Mouse (Mus musculus) bone marrow macrophage, adult 2 months (primary cell): ENCODE results near the gene Pax8.

Experiments used
- CTCF ChIP-seq: IDR thresholded peaks from 2 replicates; pipeline ENCODE4 v1.5.1; 2012; ENCODE audit warnings: low read depth, mild to moderate bottlenecking, low read length, moderate library complexity
- POLR2A ChIP-seq: IDR thresholded peaks from 2 replicates; pipeline ENCODE4 v1.6.1; 2012; ENCODE audit warnings: mild to moderate bottlenecking, low read depth, low read length, borderline replicate concordance

- peak; percentile 41 for TF ChIP-seq CTCF
- TF ChIP-seq POLR2A: no peak
These were observed 15.2 kb upstream of the Pax8 start for GRCm38 (mm10) chr2:24490564-24490963.
